Mouse (Mus musculus): ENCODE data around the gene Nxn.

The Nxn gene

GRCm38 (mm10) chr11:76303368-76303767 lies 95.6 kb downstream of the Nxn start:
- no peak for DNase-seq (ENCODE audit: extremely low read depth, low read depth)

DNA sequence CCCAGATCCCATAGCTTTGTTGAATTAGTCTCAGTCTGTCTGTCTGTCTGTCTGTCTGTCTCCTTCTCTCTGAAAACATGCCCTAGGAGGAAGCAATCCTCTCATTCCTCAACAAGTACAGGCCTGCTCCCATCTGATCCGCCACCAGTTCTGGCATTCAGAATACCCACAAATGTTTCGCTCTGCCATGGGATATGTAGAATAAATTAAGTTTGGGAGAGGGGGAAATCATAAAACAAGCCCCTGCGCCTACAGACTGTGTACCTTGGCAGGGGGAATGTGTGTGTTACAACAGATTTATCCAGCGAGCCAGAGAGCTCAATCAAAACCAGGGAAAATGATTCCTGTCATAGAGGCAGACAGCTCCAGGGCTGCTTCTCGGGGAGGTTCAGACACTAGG lies 98.1 kb downstream of the Nxn start:
- DNase-seq (ENCODE audit: extremely low read depth, low read depth) = no peak

DNA sequence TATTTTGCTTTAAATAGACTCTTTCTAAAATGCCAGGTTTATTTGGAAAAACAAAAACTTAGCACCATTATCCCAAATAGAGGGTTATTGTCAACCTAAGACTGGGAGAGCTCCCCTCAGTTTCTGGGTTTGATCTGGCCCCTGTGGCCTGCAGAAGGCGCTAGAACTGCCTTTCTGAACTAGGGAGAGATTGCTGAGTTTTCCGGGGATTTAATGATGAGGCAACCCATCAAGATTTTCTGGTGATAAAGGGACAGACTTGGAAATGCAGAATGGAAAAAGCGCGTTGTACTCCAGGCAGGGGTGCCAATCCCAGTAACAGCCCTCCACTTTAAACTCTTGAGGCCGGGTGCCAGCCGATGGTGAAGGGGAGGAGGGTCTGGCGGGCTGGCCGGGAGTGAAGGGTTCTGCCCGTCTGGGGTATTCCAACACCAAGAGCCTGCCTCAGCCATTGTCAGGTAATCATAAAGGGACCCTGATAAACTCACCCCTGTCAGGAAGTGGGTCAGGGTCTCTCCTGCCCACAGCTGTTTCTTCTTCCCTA lies 100.4 kb downstream of the Nxn start:
- no peak for DNase-seq (ENCODE audit: extremely low read depth, low read depth)

- DNase-seq (ENCODE audit: extremely low read depth, low read depth) = no peak
These were observed 101.7 kb downstream of the Nxn start for GRCm38 (mm10) chr11:76297252-76297651.

- DNase-seq (ENCODE audit: extremely low read depth, low read depth) = no peak
These were observed 104.1 kb downstream of the Nxn start for GRCm38 (mm10) chr11:76294836-76295235.

- DNase-seq (ENCODE audit: extremely low read depth, low read depth) = no peak
These were observed 104.9 kb downstream of the Nxn start for GRCm38 (mm10) chr11:76294078-76294477.

- DNase-seq (ENCODE audit: extremely low read depth, low read depth) = no peak
These were observed 106.1 kb downstream of the Nxn start for GRCm38 (mm10) chr11:76292831-76293230.

DNA sequence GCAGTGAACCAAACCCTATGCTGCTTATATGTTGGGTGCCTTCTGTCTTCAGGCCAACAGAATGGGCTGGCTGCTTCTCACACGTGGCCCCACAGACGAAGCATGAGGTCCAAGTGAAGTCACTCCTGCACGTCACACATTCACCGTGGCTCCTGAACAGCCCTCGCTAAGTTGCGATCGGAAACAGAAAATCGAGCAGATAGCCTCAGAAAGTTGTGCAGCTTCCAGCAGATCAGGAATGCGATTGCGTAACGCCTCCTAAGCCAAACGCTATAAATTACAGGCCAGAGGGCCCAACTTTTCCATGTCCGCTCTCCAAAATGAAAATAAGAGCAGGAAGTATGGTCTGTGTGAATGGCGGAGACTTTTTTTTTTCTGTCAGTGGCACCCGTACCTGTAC lies 106.5 kb downstream of the Nxn start:
- no peak for DNase-seq (ENCODE audit: extremely low read depth, low read depth)

GRCm38 (mm10) chr11:76291960-76292359 lies 107.0 kb downstream of the Nxn start:
- no peak for DNase-seq (ENCODE audit: extremely low read depth, low read depth)

DNA sequence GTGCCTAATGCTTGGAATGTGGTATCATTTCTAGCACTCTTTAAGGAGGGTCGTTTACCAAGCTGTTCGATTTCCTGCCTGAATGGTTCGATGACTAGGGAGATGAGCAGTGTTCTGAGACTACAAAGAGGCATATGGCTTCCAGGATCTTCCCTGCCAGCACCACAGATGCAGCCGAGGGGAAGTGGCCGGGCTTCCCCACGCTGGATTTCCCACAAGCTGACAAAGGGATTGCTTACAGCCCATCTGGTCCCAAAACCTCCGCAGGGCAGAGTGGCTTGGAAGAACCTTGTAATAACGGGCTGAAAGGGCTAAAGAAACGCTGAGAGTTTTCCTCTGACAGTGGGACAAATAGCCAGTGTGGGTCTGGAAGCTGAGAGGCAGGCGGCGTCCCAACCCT lies 108.6 kb downstream of the Nxn start:
- DNase-seq (ENCODE audit: extremely low read depth, low read depth) = no peak

DNA sequence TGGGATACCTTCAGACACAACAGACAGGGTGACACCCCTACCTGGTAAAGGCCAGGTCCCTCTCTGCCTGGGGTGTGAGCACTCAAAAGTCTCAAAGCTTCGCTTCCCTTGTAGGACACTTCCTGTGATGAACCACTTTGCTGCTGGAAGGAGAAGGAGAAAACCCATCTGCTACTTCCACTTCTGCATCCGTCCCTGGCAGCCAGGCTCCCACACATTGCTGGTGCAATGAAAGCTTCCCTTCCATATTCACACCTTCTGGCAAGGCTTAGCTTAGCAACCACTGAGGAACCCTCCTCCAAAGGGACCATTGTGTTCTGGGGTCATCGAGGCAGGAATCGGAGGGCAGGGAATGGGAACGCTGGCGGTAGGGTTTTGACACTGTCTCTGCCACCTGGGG lies 110.3 kb downstream of the Nxn start:
- DNase-seq (ENCODE audit: extremely low read depth, low read depth) = no peak

DNA sequence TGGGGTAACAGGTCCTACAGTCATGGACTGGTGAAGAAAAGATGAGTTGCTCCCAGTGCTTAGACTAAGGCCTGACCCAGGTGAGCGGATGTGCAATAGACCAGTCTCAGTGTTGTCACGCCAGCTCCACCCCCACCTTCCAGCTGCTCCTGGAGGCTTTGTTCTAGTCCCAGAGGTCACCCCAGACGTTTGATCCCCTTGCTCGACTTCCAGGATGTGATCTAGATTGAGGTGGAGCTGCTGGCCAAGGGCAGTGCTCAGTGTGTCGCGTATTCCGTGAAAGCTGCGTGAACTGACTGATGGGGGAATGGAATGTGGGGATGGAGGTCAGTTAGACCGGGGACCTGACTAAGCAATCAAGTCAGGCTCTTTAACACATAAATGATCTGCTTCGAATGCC lies 111.6 kb downstream of the Nxn start:
- DNase-seq (ENCODE audit: extremely low read depth, low read depth) = no peak

DNA sequence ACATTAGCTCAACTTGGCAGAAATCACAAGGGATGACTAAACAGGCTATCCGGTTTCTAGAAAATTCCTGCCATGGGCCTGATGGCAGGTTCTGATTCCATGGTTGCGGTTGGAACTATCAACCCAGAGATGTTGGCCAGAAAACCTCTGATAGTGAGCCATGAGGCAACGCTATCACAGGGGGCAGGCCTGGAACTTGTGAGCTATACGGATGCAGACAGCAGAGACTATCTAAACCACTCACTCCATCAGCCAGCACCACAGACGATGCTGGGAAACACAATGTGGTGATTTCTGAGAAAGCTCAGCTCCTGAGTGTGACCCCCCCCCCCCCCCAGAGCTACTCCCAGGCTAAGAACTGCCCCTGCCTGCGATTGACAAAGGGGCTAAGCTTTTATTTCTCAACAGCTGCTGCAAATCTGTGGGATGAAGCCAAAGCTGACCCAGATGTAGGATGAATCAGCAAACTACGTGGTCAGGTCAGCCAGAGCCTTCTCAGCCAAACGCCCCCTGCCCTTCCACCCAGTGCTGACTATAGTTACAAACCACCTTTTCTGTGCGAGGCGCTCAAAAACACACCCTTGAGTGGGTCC lies 112.3 kb downstream of the Nxn start:
- no peak for DNase-seq (ENCODE audit: extremely low read depth, low read depth)

DNA sequence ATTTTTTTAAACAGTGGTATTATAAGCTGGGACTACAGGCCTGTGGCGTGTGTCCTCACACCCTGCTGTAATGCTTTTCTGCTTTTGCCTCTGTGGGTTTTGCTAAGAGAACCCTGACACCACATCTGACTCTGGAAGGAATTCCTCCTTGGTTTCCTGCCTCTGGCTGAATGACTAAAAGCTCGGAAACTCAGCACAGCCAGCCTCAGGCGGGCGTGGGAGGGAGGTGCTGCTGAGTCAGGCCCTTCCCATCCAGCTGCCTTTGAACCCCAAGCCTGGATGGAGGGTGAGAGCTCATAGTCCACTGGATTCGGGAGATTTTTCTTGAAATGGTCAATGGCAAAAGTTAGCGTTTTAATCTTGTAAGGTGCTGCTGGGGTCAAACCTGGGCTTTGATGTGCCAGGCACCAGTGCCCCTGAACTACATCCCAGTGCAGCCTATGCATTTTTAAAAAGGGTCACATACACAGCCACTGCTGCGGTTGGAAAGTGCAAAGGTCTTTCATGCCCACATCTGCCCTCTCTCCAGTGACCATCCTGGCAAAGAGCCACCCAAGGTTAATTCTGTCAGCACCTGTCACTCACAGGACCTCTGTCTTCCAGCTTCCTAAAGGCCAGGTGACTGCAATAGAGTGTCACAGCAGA lies 113.4 kb downstream of the Nxn start:
- no peak for DNase-seq (ENCODE audit: extremely low read depth, low read depth)

GRCm38 (mm10) chr11:76283841-76284240 lies 115.1 kb downstream of the Nxn start:
- no peak for DNase-seq (ENCODE audit: extremely low read depth, low read depth)

- DNase-seq (ENCODE audit: extremely low read depth, low read depth) = no peak
These were observed 119.0 kb downstream of the Nxn start for GRCm38 (mm10) chr11:76279971-76280370.

- DNase-seq (ENCODE audit: extremely low read depth, low read depth) = no peak
These were observed 119.7 kb downstream of the Nxn start for GRCm38 (mm10) chr11:76278960-76279852.

GRCm38 (mm10) chr11:76272440-76272839 lies 126.5 kb downstream of the Nxn start:
- no peak for DNase-seq (ENCODE audit: extremely low read depth, low read depth)

GRCm38 (mm10) chr11:76268521-76269065 lies 130.3 kb downstream of the Nxn start:
- DNase-seq (ENCODE audit: extremely low read depth, low read depth) = no peak

GRCm38 (mm10) chr11:76268001-76268459 lies 130.9 kb downstream of the Nxn start:
- DNase-seq (ENCODE audit: extremely low read depth, low read depth) = no peak

GRCm38 (mm10) chr11:76267550-76267949 lies 131.4 kb downstream of the Nxn start:
- DNase-seq (ENCODE audit: extremely low read depth, low read depth) = no peak

Data from MEL-GATA-1-ER (cell line).